Mouse (Mus musculus) stomach, postnatal 0 days (tissue): Measurements from ENCODE around the gene Gfod1.

Experiments used
- CTCF ChIP-seq: IDR thresholded peaks from 2 replicates; pipeline ENCODE4 v1.5.1; 2016; ENCODE audit warnings: antibody characterized with exemption, low read depth, mild to moderate bottlenecking, moderate library complexity
- EP300 ChIP-seq: optimal IDR thresholded peaks from 2 replicates; pipeline ENCODE3; 2016; ENCODE audit warnings: antibody characterized with exemption

- TF ChIP-seq CTCF (no peak), EP300 (no peak)
Measured at GRCm38 (mm10) chr13:43267902-43268301, 36.1 kb downstream of the Gfod1 start.
